Mouse (Mus musculus) liver, postnatal 0 days (tissue): ENCODE measurements around the gene Pomgnt1.

Experiments used
- CTCF ChIP-seq: sonication (generic); IDR thresholded peaks from 2 replicates; pipeline ENCODE4 v1.5.1; 2016; ENCODE audit warnings: antibody characterized with exemption, low read depth
- EP300 ChIP-seq: IDR thresholded peaks from 2 replicates; pipeline ENCODE4 v1.6.1; 2016; ENCODE audit warnings: antibody characterized with exemption, low read depth, mild to moderate bottlenecking

GRCm38 (mm10) chr4:116122762-116123161 is 878 bp upstream of the Pomgnt1 start:
- TF ChIP-seq CTCF (no peak), EP300 (no peak)
